Mouse (Mus musculus) lung, embryonic 15.5 days (tissue): ENCODE measurements around the gene Cnot1. TPM values are rescaled to one million over a fixed set of nuclear protein-coding genes. Genes with fewer than 3 reads are reported as not detected.

Source experiments
- ATAC-seq: fragments of 200-750 bp; cut with Nextera tagmentation; 2 replicates; pipeline ENCODE4 v1.8.0; 2017; ENCODE audit warnings: moderate number of reproducible peaks, borderline replicate concordance; ENCODE audit not compliant: low FRiP score, low TSS enrichment; ENCODE audit errors: extremely low read depth
- H3K27ac ChIP-seq: fragments of 300-500 bp; sonication (generic); 2 replicates; pipeline ENCODE4 v1.5.1; 2015; ENCODE audit warnings: moderate library complexity, mild to moderate bottlenecking, inconsistent platforms
- H3K27me3 ChIP-seq: fragments of 300-500 bp; sonication (generic); 2 replicates; pipeline ENCODE4 v1.6.1; 2015; ENCODE audit warnings: inconsistent platforms
- H3K36me3 ChIP-seq: fragments of 300-500 bp; sonication (generic); 2 replicates; pipeline ENCODE4 v1.6.1; 2015; ENCODE audit warnings: inconsistent platforms
- H3K4me1 ChIP-seq: fragments of 300-500 bp; sonication (generic); 2 replicates; pipeline ENCODE4 v1.6.1; 2015; ENCODE audit warnings: inconsistent platforms
- H3K4me2 ChIP-seq: fragments of 300-500 bp; sonication (generic); 2 replicates; pipeline ENCODE4 v1.6.1; 2015; ENCODE audit warnings: inconsistent platforms, mild to moderate bottlenecking, moderate library complexity
- H3K4me3 ChIP-seq: fragments of 300-500 bp; sonication (generic); 2 replicates; pipeline ENCODE4 v1.5.1; 2015; ENCODE audit warnings: mild to moderate bottlenecking, inconsistent platforms
- H3K9ac ChIP-seq: fragments of 300-500 bp; sonication (generic); 2 replicates; pipeline ENCODE4 v1.6.1; 2015; ENCODE audit warnings: inconsistent platforms
- H3K9me3 ChIP-seq: fragments of 300-500 bp; sonication (generic); 2 replicates; pipeline ENCODE4 v1.6.1; 2016; ENCODE audit warnings: inconsistent platforms
- WGBS: fragments of 180-500 bp; shearing (Covaris S2); methylation state at CpG from one replicate; pipeline ENCODE4 v1.1.7; 2015; 5-methylcytosine and 5-hydroxymethylcytosine counted together
- polyA plus RNA-seq: library from polyadenylated mRNA; unstranded; fragments of >200 nt; fragmentation: Nextera tagmentation; extraction: Ambion mirVana; gene quantifications from 2 replicates; pipeline ENCODE4 v1.2.1, GENCODE M21; 2015

The Cnot1 gene
- polyA plus RNA-seq, 1 experiment from 2014 or later = 64.1 TPM

GRCm38 (mm10) chr8:95701809-95702208, 105.5 kb downstream of the Cnot1 start:
- Histone ChIP-seq H3K4me2 (no peak overlapping the region), H3K27ac (no peak overlapping the region), H3K9ac (no peak overlapping the region), H3K9me3 (no peaks in the 10 kb centered on the region), H3K4me1 (peaks cover 20% of the 10 kb centered on the region), H3K36me3 (no peaks in the 10 kb centered on the region), H3K27me3 (peaks cover 16% of the 10 kb centered on the region), H3K4me3 (no peak overlapping the region)
- no peak for ATAC-seq
- 75% methylated on average over 4 of the region's 4 CpGs for WGBS

DNA sequence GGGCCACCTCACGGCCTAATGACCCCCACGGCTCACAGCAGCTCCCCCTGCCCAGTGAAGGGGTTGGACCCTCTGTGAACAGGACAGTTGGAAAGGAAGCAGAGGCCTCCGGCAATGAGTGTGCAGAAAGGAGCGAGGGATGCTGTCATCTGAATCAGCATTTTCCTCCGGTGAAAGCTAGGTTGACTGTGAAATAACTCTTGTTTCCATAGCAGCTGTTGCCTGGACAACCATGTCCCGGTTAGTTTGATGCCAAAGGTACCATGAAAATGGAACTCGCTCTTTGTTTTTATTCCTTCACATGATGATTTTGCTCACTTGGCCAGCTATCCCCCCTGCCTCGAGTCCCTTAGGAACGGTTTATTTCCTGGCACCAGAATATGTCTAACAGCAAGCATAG, 107.0 kb downstream of the Cnot1 start:
- Histone ChIP-seq H3K36me3 (no peaks in the 10 kb centered on the region), H3K27me3 (peaks cover 26% of the 10 kb centered on the region), H3K27ac (no peak overlapping the region), H3K4me2 (no peak overlapping the region), H3K9ac (no peak overlapping the region), H3K4me3 (no peak overlapping the region), H3K4me1 (peaks cover 20% of the 10 kb centered on the region), H3K9me3 (no peaks in the 10 kb centered on the region)
- 58% methylated on average over 9 of the region's 9 CpGs for WGBS
- ATAC-seq = no peak

DNA sequence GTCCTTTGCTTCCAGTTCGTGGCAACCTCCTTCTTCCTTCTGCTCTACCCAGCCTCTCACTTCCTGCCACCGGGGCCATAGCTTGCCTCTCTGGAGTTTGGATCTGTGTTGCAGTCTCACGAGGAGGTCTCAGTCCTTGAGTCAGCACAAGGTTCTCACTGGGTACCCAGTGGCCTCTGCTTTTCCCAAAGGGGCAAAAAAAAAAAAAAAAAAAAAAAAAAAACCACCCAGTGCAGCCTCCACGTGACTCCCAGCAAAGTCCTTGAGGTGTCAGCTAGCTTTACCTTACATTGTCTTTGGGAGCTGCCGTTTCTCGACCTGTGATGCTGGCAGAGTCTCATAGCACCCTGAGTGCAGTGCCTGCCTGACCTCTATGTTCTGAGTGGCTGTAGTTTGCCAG, 109.1 kb downstream of the Cnot1 start:
- no peaks in the 10 kb centered on the region for H3K36me3 ChIP-seq
- WGBS = 26% methylated on average over 6 of the region's 6 CpGs
- H3K9me3 ChIP-seq = no peaks in the 10 kb centered on the region
- peaks cover 11% of the 10 kb centered on the region for H3K4me1 ChIP-seq
- no peak overlapping the region for H3K9ac ChIP-seq
- H3K27ac ChIP-seq = no peak overlapping the region
- no peak for ATAC-seq
- H3K4me2 ChIP-seq = no peak overlapping the region
- no peak overlapping the region for H3K4me3 ChIP-seq
- H3K27me3 ChIP-seq = peaks cover 39% of the 10 kb centered on the region

DNA sequence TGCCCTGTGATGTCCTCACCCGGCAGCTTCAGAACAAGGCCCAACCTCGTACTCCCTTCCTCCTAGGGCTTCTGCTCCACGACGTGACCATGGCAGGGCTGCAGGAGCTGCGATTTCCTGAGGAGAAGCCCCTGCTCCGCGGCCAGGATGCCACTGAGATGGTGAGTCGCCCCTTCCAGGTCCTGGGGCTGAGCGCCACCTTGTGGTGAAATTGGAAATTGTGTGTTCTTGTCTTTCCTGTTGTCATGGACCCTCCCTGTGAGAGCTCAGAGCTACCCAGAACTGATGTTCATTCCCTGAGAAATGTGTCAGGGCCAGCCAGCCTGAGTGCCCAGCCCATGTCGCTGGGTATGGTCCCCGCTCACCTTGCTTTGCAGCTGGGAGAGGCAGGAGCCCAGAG, 110.1 kb downstream of the Cnot1 start:
- Histone ChIP-seq H3K4me3 (no peak overlapping the region), H3K27me3 (peaks cover 43% of the 10 kb centered on the region), H3K36me3 (no peaks in the 10 kb centered on the region), H3K9me3 (no peaks in the 10 kb centered on the region), H3K9ac (0 out of 2 replicates have a peak overlapping the region, but pooled peaks have one; percentile 19), H3K27ac (no peak overlapping the region), H3K4me1 (0 out of 2 replicates have a peak, but pooled peaks cover 3% of the 10 kb centered on the region), H3K4me2 (peak overlapping the region; percentile 41; the same call in 1 of the 2 replicates)
- ATAC-seq = peak; percentile 62; the same call in 1 of the 2 replicates
- under 1% methylated on average over 11 of the region's 11 CpGs for WGBS

DNA sequence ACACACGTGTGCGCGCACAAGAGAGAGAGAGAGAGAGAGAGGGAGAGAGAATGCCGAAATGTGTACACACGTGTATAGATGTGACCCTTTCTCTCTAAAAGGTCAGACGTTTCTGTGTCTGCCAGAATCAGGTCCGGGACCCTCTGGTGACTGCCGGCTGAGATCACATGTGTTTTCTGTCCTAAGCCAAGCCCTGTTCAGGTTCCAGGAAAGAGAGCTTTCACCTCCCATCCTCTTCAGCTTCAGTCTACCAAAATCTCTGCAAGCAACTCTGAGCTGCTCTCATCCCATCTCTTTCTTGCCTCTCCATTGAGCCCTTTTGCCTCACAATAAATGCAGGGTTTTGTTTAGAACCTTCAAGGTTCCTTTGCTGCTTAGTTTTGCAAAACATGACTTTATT, 110.6 kb downstream of the Cnot1 start:
- Histone ChIP-seq H3K9me3 (no peaks in the 10 kb centered on the region), H3K36me3 (no peaks in the 10 kb centered on the region), H3K4me3 (no peak overlapping the region), H3K4me1 (0 out of 2 replicates have a peak, but pooled peaks cover 3% of the 10 kb centered on the region), H3K9ac (0 out of 2 replicates have a peak overlapping the region, but pooled peaks have one; percentile 19), H3K27ac (no peak overlapping the region), H3K27me3 (peaks cover 40% of the 10 kb centered on the region), H3K4me2 (peak overlapping the region; percentile 41; the same call in 1 of the 2 replicates)
- 41% methylated on average over 5 of the region's 8 CpGs for WGBS
- ATAC-seq = no peak

DNA sequence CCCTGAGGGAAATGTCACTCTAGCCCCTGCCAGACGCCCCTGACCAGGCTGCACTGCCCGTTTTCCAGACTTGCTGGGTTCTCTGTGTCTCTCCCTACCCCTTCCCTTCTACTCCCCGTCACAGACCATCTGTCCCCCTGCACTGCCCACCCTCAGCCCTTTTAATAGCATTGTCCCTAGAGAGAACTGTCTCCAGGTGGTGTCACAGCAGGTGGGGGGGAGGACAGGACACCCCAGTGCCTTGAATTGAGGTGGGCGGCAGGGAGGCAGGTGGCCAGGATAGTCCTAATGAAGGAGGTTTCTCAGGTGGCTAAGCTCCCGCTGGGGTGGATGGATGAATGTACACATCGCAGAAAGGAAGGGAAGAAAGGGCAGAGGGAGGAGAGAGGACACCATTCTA, 112.6 kb downstream of the Cnot1 start:
- no peaks in the 10 kb centered on the region for H3K36me3 ChIP-seq
- H3K27ac ChIP-seq = no peak overlapping the region
- no peaks in the 10 kb centered on the region for H3K9me3 ChIP-seq
- no peak for ATAC-seq
- peaks cover 37% of the 10 kb centered on the region for H3K27me3 ChIP-seq
- 0 out of 2 replicates have a peak, but pooled peaks cover 3% of the 10 kb centered on the region for H3K4me1 ChIP-seq
- H3K4me2 ChIP-seq = no peak overlapping the region
- no peak overlapping the region for H3K4me3 ChIP-seq
- 28% methylated on average over 6 of the region's 6 CpGs for WGBS
- H3K9ac ChIP-seq = no peak overlapping the region

- 66% methylated on average over 13 of the region's 13 CpGs for WGBS
- H3K27ac ChIP-seq = no peak overlapping the region
- H3K36me3 ChIP-seq = no peaks in the 10 kb centered on the region
- no peak overlapping the region for H3K4me3 ChIP-seq
- no peak for ATAC-seq
- H3K9me3 ChIP-seq = no peaks in the 10 kb centered on the region
- H3K4me1 ChIP-seq = no peaks in the 10 kb centered on the region
- peaks cover 24% of the 10 kb centered on the region for H3K27me3 ChIP-seq
- H3K4me2 ChIP-seq = no peak overlapping the region
- H3K9ac ChIP-seq = no peak overlapping the region
Observed at GRCm38 (mm10) chr8:95690929-95691541, 116.2 kb downstream of the Cnot1 start.

GRCm38 (mm10) chr8:95688073-95688672, 119.1 kb downstream of the Cnot1 start:
- WGBS = 51% methylated on average over 10 of the region's 10 CpGs
- H3K9me3 ChIP-seq = no peaks in the 10 kb centered on the region
- peak overlapping the region; percentile 38; the same call in 1 of the 2 replicates for H3K27ac ChIP-seq
- H3K4me3 ChIP-seq = no peak overlapping the region
- H3K4me2 ChIP-seq = no peak overlapping the region
- no peaks in the 10 kb centered on the region for H3K36me3 ChIP-seq
- H3K9ac ChIP-seq = no peak overlapping the region
- H3K4me1 ChIP-seq = no peaks in the 10 kb centered on the region
- ATAC-seq = peak; percentile 69; the same call in 1 of the 2 replicates
- H3K27me3 ChIP-seq = peaks cover 3% of the 10 kb centered on the region; the same call in 1 of the 2 replicates

GRCm38 (mm10) chr8:95678024-95678611, 129.1 kb downstream of the Cnot1 start:
- Histone ChIP-seq H3K4me3 (peak overlapping the region; percentile 51), H3K27me3 (peaks cover 82% of the 10 kb centered on the region), H3K9ac (peak overlapping the region; percentile 29; the same call in 1 of the 2 replicates), H3K27ac (no peak overlapping the region), H3K9me3 (no peaks in the 10 kb centered on the region), H3K36me3 (no peaks in the 10 kb centered on the region), H3K4me2 (peak overlapping the region; percentile 97), H3K4me1 (peaks cover 12% of the 10 kb centered on the region)
- under 1% methylated on average over 49 of the region's 70 CpGs for WGBS
- peak; percentile 32; the same call in 1 of the 2 replicates for ATAC-seq

DNA sequence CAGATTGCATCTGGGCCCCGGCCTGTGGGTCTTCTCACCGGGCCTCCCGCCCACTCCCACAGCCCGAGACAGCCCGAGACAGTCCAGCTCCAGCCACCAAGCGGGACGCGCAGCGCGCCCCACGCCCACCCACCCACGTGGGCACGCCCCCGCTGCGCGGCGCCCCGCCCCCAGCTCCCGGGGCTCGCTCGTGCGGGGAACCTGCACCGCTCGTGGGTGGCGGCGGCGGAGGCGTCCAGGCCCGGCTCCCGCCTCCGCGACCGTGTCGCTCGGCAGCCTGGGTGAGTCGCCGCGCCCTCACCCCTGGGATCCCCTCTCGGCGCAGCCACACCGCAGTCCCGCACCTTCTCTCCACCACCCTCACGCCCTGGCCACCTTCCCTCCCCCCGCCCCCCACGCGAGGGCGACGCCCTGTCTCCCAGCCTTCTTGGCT, 129.7 kb downstream of the Cnot1 start:
- peak overlapping the region; percentile 29; the same call in 1 of the 2 replicates for H3K9ac ChIP-seq
- 2% methylated on average over 35 of the region's 48 CpGs for WGBS
- peak overlapping the region; percentile 51 for H3K4me3 ChIP-seq
- ATAC-seq = peak; percentile 33; the same call in 1 of the 2 replicates
- no peaks in the 10 kb centered on the region for H3K36me3 ChIP-seq
- peaks cover 12% of the 10 kb centered on the region for H3K4me1 ChIP-seq
- H3K27ac ChIP-seq = no peak overlapping the region
- peaks cover 82% of the 10 kb centered on the region for H3K27me3 ChIP-seq
- H3K4me2 ChIP-seq = peak overlapping the region; percentile 97
- no peaks in the 10 kb centered on the region for H3K9me3 ChIP-seq

- H3K4me2 ChIP-seq = peak within 1 kb of the TSS; percentile 97
- no peaks in the 10 kb centered on the region for H3K36me3 ChIP-seq
- H3K27ac ChIP-seq = no peak within 1 kb of the TSS
- WGBS = 23% methylated on average over 9 of the region's 9 CpGs
- no peaks in the 10 kb centered on the region for H3K9me3 ChIP-seq
- no peak for ATAC-seq
- peak within 1 kb of the TSS; percentile 51 for H3K4me3 ChIP-seq
- peaks cover 82% of the 10 kb centered on the region for H3K27me3 ChIP-seq
- peaks cover 12% of the 10 kb centered on the region for H3K4me1 ChIP-seq
- peak within 1 kb of the TSS; percentile 29; the same call in 1 of the 2 replicates for H3K9ac ChIP-seq
Observed at GRCm38 (mm10) chr8:95676631-95677030, 130.6 kb downstream of the Cnot1 start, which contains the start of gene Ndrg4. Ndrg4 (plus strand) TSS chr8:95676980.

DNA sequence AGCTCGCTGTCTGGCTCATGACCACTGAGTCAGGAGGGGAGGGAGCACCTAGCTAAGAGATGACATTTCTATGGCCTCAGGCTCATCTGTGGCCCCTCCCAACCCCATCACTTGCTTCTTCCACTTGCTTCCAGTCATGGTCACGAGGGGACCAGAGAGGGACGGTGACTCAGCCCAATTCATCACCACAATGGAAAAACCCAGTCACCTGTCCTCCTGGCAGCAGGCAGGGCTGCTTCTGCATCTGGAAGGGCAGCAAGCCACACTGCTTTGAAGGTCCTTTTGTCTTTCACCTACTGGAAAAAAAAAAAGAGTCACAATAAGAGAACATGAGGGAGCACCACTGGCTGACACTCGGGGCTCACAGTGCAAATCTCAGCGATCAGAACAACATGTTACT, 134.5 kb downstream of the Cnot1 start:
- Histone ChIP-seq H3K27me3 (peaks cover 45% of the 10 kb centered on the region), H3K36me3 (no peaks in the 10 kb centered on the region), H3K4me3 (no peak overlapping the region), H3K4me1 (peaks cover 4% of the 10 kb centered on the region), H3K27ac (no peak overlapping the region), H3K4me2 (no peak overlapping the region), H3K9ac (no peak overlapping the region), H3K9me3 (no peaks in the 10 kb centered on the region)
- WGBS = 61% methylated on average over 5 of the region's 5 CpGs
- ATAC-seq = no peak
